Mouse (Mus musculus): ENCODE measurements at regions not wholly inside any gene's neighbourhood (a gene's known extent, or its start where the extent isn't known, plus 50 kb on each side); places are given as distances from the start of the nearest gene placed in this dataset.

DNA sequence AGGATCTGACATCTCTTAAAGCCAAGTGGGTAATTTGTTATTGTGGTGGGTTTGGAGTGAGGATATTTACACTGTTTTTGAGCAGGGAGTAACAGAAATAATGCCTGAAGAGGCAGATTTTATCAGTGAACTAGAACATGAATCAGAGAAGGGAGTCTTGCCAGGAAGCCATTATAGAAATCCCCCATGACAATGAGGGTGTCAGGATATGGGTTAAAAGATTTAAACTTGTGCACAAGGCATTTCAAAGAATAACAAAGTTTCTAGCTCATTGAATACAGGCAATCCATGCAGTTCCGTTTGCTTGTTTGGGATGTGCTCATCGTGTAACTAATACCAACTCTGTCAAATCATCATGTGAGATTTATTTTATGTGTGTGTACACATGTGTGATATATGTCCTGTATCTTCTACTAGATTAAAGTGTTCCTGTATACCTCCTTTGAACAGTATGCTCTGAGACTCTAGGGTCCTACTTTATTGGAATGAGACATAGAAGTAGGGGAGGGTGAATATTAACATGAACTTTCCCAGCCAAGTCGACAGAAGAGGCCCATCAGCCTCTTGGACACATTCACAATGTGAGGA lies 134.0 kb upstream of the Cxxc4 start:
- TF ChIP-seq CTCF (IDR thresholded peaks at IDR 0.05; ENCODE audit: control insufficient read depth, insufficient read depth, low read length) (no peak), POLR2A (IDR thresholded peaks at IDR 0.05; ENCODE audit: borderline replicate concordance, control insufficient read depth, low read depth, low read length) (no peak)

Data from bone marrow, adult 2 months (tissue).